Mouse (Mus musculus) G1E (cell line): ENCODE results near the gene Pcolce2.

ENCODE experiments used
- CTCF ChIP-seq: IDR thresholded peaks from 2 replicates; pipeline ENCODE4 v1.5.1; 2012; ENCODE audit warnings: low read depth, low read length, inconsistent platforms, mixed read lengths
- GATA1 ChIP-seq: IDR thresholded peaks from 2 replicates; pipeline ENCODE4 v1.6.1; 2012; ENCODE audit warnings: borderline replicate concordance, low read length, inconsistent platforms, mixed read lengths
- GATA2 ChIP-seq: IDR thresholded peaks from 2 replicates; pipeline ENCODE4 v1.6.1; 2012; ENCODE audit warnings: low read depth, low read length, inconsistent platforms, borderline replicate concordance
- POLR2AphosphoS5 ChIP-seq: IDR thresholded peaks from 2 replicates; pipeline ENCODE4 v1.6.1; 2012; ENCODE audit warnings: low read depth, low read length, inconsistent platforms; ENCODE audit not compliant: insufficient replicate concordance
- TAL1 ChIP-seq: conservative IDR thresholded peaks from 2 replicates; pipeline ENCODE4 v1.6.1; 2012; ENCODE audit warnings: low read depth, low read length, inconsistent platforms, mixed read lengths

- TF ChIP-seq CTCF (no peak), TAL1 (no peak), GATA1 (no peak), GATA2 (no peak), POLR2AphosphoS5 (no peak)
These were observed 43.1 kb upstream of the Pcolce2 start for GRCm38 (mm10) chr9:95594291-95594690.
